Mouse (Mus musculus) heart, embryonic 11.5 days (tissue): ENCODE measurements around the gene Otol1. TPM values are rescaled to one million over a fixed set of nuclear protein-coding genes. Genes with fewer than 3 reads are reported as not detected.

Source experiments
- ATAC-seq: fragments of 200-750 bp; cut with Nextera tagmentation; replicated peaks from 2 replicates; pipeline ENCODE4 v1.8.0; 2017; ENCODE audit warnings: moderate library complexity; ENCODE audit not compliant: insufficient number of reproducible peaks, low FRiP score, low TSS enrichment
- H3K27ac ChIP-seq: fragments of 300-500 bp; sonication (generic); 2 replicates; pipeline ENCODE4 v1.5.1; 2014; ENCODE audit warnings: mild to moderate bottlenecking, low read depth, low read length
- H3K27me3 ChIP-seq: fragments of 300-500 bp; sonication (generic); 2 replicates; pipeline ENCODE4 v1.6.1; 2014; ENCODE audit warnings: mild to moderate bottlenecking, low read length, mixed read lengths; ENCODE audit not compliant: control insufficient read depth, insufficient read depth
- H3K36me3 ChIP-seq: fragments of 300-500 bp; sonication (generic); 2 replicates; pipeline ENCODE4 v1.6.1; 2014; ENCODE audit warnings: mild to moderate bottlenecking, low read length, moderate library complexity, mixed read lengths; ENCODE audit not compliant: control insufficient read depth, insufficient read depth
- H3K4me1 ChIP-seq: fragments of 300-500 bp; sonication (generic); 2 replicates; pipeline ENCODE4 v1.6.1; 2014; ENCODE audit warnings: low read length; ENCODE audit not compliant: control insufficient read depth, insufficient read depth
- H3K4me2 ChIP-seq: fragments of 300-500 bp; sonication (generic); 2 replicates; pipeline ENCODE4 v1.6.1; 2014; ENCODE audit warnings: mild to moderate bottlenecking, moderate library complexity
- H3K4me3 ChIP-seq: fragments of 300-500 bp; sonication (generic); 2 replicates; pipeline ENCODE4 v1.5.1; 2014; ENCODE audit warnings: low read depth, low read length
- H3K9ac ChIP-seq: fragments of 300-500 bp; sonication (generic); 2 replicates; pipeline ENCODE4 v1.6.1; 2014; ENCODE audit warnings: mild to moderate bottlenecking, low read depth, low read length, moderate library complexity
- H3K9me3 ChIP-seq: fragments of 300-500 bp; sonication (generic); replicated peaks from 2 replicates; pipeline ENCODE4 v1.6.1; 2016; ENCODE audit warnings: low read length; ENCODE audit not compliant: control insufficient read depth
- WGBS: fragments of 180-500 bp; shearing (Covaris S2); extraction: QIAGEN DNeasy Blood & Tissue Kit; methylation state at CpG from one replicate; pipeline ENCODE4 v1.1.7; 2014; ENCODE audit not compliant: insufficient replicate concordance; 5-methylcytosine and 5-hydroxymethylcytosine counted together
- polyA plus RNA-seq: library from polyadenylated mRNA; unstranded; fragments of >200 nt; fragmentation: Nextera tagmentation; extraction: Ambion mirVana; gene quantifications from 2 replicates; pipeline ENCODE4 v1.2.1, GENCODE M21; 2014

Otol1 gene
- polyA plus RNA-seq = not detected in 2 replicates

DNA sequence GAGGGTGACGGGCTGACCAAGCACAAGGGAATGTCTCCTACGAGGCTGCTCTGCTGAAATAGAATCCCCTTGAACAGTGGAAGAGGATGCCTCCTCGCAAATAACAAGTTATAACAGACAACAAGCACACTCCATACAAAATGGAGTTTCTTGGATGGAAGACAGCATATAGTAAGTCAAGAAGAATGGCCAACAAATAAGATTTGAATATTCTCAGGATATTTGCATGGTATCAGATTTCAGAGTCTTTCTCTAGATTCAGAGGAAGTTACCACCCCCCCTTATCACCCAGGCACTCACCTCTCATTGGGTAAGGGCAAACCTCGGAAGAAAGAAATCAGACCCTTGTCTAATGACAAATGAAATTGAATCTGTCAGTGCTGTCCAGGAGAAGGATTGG lies at the start of gene Otol1:
Gene Otol1 (plus strand): TSS at position 301 of the 400 bp plus-strand sequence.
- H3K4me2 ChIP-seq = no peak within 1 kb of the TSS
- no peak within 1 kb of the TSS for H3K4me3 ChIP-seq
- H3K4me1 ChIP-seq = no peaks in the 10 kb centered on the region
- ATAC-seq = no peak
- H3K27me3 ChIP-seq = no peaks in the 10 kb centered on the region
- H3K9ac ChIP-seq = no peak within 1 kb of the TSS
- H3K36me3 ChIP-seq = no peaks in the 10 kb centered on the region
- WGBS = 76% methylated on average over 4 of the region's 4 CpGs
- no peak within 1 kb of the TSS for H3K27ac ChIP-seq
- H3K9me3 ChIP-seq = no peaks in the 10 kb centered on the region

DNA sequence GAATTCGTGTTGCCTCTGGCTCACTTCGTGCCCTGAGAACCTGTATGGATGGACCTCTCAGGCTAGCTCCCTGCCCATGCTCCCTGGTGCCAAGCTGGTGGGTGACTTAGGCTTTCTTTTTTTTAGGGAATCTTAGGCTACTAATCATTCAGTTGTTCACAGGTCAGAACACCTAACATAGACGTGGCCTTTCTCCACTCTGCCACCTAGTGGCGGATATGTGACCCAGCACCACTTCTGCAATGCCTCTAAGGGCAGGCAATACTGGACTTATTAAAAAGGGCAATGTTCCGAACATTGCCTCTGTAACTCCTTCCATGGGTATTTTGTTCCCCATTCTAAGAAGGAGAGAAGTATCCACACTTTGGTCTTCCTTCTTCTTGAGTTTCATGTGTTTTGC lies 45.2 kb upstream of the Otol1 start:
- Histone ChIP-seq H3K9me3 (no peaks in the 10 kb centered on the region), H3K4me1 (no peaks in the 10 kb centered on the region), H3K36me3 (no peaks in the 10 kb centered on the region), H3K27me3 (no peaks in the 10 kb centered on the region), H3K4me2 (no peak overlapping the region), H3K4me3 (no peak overlapping the region), H3K9ac (no peak overlapping the region), H3K27ac (no peak overlapping the region)
- no peak for ATAC-seq
- WGBS = 57% methylated on average over 5 of the region's 5 CpGs

DNA sequence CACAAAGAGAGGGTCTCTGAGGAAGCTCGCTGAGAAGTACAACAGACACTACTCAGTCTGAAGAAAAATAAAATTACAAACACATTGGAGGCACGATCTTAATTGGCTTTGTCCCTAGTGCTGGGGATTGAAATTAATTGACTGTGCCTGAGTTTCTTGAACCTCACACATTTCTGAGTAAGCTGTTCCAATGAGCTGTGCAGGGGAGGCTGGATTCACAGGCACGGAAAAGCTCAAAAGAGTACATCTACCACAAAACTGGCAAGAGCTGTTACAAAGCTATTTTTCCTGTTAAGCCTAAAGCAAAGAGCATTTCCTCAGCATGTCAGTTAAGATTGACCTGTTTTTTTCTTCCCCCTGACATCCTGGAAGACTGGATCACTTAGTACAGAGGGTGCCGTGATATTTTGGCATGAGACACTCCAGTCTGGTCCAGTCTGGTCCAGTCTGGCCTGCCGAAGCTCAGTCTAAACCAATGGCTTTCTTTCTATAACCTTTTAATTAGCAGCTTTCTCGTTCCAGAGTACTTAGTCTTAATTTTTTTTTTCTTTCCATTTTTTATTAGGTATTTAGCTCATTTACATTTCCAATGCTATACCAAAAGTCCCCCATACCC lies 35.8 kb upstream of the Otol1 start:
- Histone ChIP-seq H3K4me2 (no peak overlapping the region), H3K27ac (no peak overlapping the region), H3K9me3 (no peaks in the 10 kb centered on the region), H3K9ac (no peak overlapping the region), H3K4me3 (no peak overlapping the region), H3K27me3 (no peaks in the 10 kb centered on the region), H3K4me1 (no peaks in the 10 kb centered on the region), H3K36me3 (no peaks in the 10 kb centered on the region)
- WGBS = 74% methylated on average over 6 of the region's 6 CpGs
- ATAC-seq = no peak

DNA sequence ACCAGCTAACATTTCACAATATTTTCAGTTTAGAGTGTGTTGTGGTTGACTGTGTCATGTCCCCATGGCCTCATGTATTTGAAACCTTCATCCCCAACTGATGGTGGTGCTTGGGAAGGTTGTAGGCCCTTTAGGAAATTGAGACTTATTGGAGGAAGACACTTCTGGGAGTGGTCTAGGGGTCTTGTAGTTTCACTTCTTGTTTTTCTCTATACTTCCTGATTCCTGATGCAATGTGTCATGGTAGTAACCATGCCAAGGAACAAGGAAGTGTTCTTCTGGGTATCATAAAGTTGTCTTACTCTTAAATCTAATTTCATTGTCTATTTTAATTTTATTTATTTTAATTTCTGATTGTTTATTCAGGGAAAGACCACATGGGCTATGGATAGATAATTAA lies 29.3 kb upstream of the Otol1 start:
- Histone ChIP-seq H3K4me3 (no peak overlapping the region), H3K9ac (no peak overlapping the region), H3K9me3 (no peaks in the 10 kb centered on the region), H3K27ac (no peak overlapping the region), H3K36me3 (no peaks in the 10 kb centered on the region), H3K4me2 (no peak overlapping the region), H3K4me1 (no peaks in the 10 kb centered on the region), H3K27me3 (no peaks in the 10 kb centered on the region)
- ATAC-seq = no peak

DNA sequence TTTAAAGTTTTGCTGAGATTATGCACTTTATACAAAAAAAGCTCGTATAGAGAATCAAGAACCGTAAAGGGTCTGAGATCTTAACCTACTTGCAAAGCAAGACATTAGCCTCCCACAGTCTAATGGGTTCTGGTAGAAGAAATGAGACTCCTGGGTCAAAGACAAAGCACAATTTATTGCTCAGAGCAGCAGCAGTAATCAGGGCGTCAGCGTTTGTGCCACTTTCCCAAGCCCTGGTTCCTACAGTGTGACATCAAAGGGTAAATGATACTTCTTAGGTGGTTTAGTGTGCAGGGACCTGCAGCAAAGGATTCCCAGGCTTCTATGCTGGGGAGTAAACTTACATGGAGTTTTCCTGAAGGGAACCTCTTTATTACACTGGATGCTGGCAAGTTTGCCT lies 13.6 kb upstream of the Otol1 start:
- Histone ChIP-seq H3K4me3 (no peak overlapping the region), H3K27me3 (no peaks in the 10 kb centered on the region), H3K27ac (no peak overlapping the region), H3K9me3 (no peaks in the 10 kb centered on the region), H3K4me2 (no peak overlapping the region), H3K36me3 (no peaks in the 10 kb centered on the region), H3K4me1 (no peaks in the 10 kb centered on the region), H3K9ac (no peak overlapping the region)
- no peak for ATAC-seq
- WGBS = 82% methylated on average over 4 of the region's 4 CpGs

DNA sequence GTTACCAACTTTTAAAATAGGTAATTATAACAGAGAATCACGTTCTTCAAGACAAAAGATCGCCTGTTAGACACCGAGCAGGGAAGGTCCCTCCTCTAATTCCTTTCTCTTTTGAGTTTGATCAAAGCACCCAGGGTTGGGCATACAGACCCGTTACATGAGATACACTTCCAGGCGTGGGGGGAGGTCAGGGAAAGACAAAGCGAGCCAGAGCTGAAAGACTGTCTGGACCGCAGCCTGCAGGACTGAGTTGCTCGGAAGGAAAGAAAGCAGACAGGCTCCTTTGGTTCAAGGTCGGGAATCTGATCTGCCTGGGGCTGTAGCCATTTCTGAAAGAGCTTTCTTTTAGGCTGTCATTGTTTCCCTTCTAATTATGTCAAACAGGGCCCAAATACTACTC lies 5.9 kb upstream of the Otol1 start:
- no peak for ATAC-seq
- WGBS = 53% methylated on average over 9 of the region's 9 CpGs

DNA sequence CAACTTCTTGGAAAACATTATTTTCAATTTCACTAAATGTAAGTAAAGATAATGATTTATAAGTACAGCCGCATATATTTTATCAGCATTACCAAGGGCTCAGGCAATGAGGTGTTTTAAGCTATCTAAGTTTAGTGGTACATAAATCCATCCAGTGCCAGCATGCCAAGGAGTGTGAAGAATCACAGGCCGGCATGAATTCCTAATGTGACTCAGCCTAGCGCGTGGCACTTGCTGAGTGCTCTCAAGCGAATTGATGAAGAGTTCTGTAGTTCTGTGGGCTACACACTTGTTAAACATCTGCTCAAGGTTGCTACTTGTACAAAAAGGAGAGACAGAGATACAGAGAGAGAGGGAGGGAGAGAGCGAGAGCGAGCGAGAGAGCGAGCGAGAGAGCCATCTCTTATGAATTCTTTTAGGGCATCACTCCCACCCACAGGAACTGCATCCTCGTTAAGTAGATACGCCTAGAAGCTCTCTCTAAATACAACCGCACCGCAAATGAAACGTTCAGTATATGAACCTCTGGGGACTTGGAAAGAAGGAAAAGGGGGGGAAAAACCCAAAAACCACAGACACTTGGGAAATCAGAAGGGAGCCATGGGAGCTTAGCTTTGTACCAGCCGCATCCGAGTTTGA lies 4.2 kb upstream of the Otol1 start:
- no peaks in the 10 kb centered on the region for H3K36me3 ChIP-seq
- no peak overlapping the region for H3K4me2 ChIP-seq
- no peak overlapping the region for H3K4me3 ChIP-seq
- no peak overlapping the region for H3K9ac ChIP-seq
- H3K27ac ChIP-seq = no peak overlapping the region
- no peaks in the 10 kb centered on the region for H3K9me3 ChIP-seq
- no peak for ATAC-seq
- H3K27me3 ChIP-seq = no peaks in the 10 kb centered on the region
- no peaks in the 10 kb centered on the region for H3K4me1 ChIP-seq
- WGBS = 76% methylated on average over 17 of the region's 17 CpGs

More for the DNA sequence above, 5.9 kb upstream of the Otol1 start:
- H3K4me2 ChIP-seq = no peak overlapping the region
- no peaks in the 10 kb centered on the region for H3K4me1 ChIP-seq
- H3K9ac ChIP-seq = no peak overlapping the region
- no peaks in the 10 kb centered on the region for H3K9me3 ChIP-seq
- no peak overlapping the region for H3K27ac ChIP-seq
- no peak overlapping the region for H3K4me3 ChIP-seq
- no peaks in the 10 kb centered on the region for H3K27me3 ChIP-seq
- H3K36me3 ChIP-seq = no peaks in the 10 kb centered on the region

DNA sequence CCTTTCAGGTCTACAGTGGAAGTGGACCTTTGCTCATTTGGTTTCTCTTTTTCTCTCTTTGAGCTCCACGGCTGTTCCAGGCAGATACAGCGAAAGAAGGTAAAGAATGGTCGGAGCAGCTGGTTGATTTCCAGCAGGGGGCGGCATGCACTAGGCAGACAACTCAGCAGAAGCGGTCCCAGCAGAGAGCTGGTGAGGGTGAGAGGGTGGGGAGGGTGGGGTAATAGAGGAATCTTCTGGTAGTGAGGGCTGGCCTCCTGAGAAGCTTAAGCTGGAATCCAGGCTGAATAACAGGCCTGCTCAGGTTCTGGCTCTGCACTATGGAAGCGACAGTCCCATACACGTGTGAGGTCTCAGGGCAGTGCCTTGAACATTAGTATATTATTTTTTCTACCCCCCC lies 3.5 kb upstream of the Otol1 start:
- 40% methylated on average over 7 of the region's 7 CpGs for WGBS
- Histone ChIP-seq H3K9ac (no peak overlapping the region), H3K27me3 (no peaks in the 10 kb centered on the region), H3K27ac (no peak overlapping the region), H3K4me1 (no peaks in the 10 kb centered on the region), H3K4me2 (no peak overlapping the region), H3K36me3 (no peaks in the 10 kb centered on the region), H3K4me3 (no peak overlapping the region), H3K9me3 (no peaks in the 10 kb centered on the region)
- ATAC-seq = no peak

DNA sequence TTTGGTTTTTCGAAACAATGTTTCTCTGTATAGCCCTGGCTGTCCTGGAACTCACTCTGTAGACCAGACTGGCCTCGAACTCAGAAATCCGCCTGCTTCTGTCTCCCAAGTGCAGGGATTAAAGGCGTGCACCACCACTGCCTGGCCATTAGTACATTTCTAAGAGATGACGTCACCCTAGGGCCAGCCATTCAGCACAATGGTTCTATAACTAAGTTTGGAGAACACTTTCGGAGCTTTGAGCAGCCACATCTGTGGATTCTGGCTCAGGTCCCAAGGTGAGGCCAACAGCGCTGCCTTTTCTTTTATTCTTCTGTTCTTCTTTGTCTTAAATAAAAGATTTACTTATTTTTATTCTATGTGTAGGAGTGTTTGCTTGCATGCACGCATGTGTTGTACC lies 3.0 kb upstream of the Otol1 start:
- no peaks in the 10 kb centered on the region for H3K27me3 ChIP-seq
- no peak overlapping the region for H3K9ac ChIP-seq
- WGBS = 70% methylated on average over 8 of the region's 8 CpGs
- no peaks in the 10 kb centered on the region for H3K4me1 ChIP-seq
- no peaks in the 10 kb centered on the region for H3K9me3 ChIP-seq
- H3K4me3 ChIP-seq = no peak overlapping the region
- H3K4me2 ChIP-seq = no peak overlapping the region
- no peaks in the 10 kb centered on the region for H3K36me3 ChIP-seq
- no peak for ATAC-seq
- no peak overlapping the region for H3K27ac ChIP-seq
